8 mouse cellular contexts compared by ENCODE assay signal in genomic region chr8:104022691-104023509, GRCm38 (mm10).
DNase-seq lines count a peak whose midpoint lies in the region; ATAC-seq and TF ChIP-seq lines count a peak whose summit lies in the region.

No protein-coding gene starts in this region.

- H3K4me3 ChIP-seq in left cerebral cortex, adult 2 months, result no peak overlapping the region
- H3K4me3 ChIP-seq in neural tube, embryonic 11.5 days (ENCODE audit: low read depth, low read length), result no peak overlapping the region

- no peak for ATAC-seq in neural tube, embryonic 11.5 days (ENCODE audit: insufficient read depth, low FRiP score, low TSS enrichment)
- no peak for ATAC-seq in monocyte, adult 5-6 weeks (replicated peaks; ENCODE audit: insufficient number of reproducible peaks, low FRiP score, low TSS enrichment, poor library complexity, severe bottlenecking)

- H3K4me1 ChIP-seq in neural tube, embryonic 11.5 days (ENCODE audit: control insufficient read depth, insufficient read depth, low read length), result no peaks in the 10 kb centered on the region

- peak overlapping the region; percentile 64 for H3K27ac ChIP-seq in left cerebral cortex, adult 2 months
- no peak overlapping the region; the same call in 1 of the 2 replicates for H3K27ac ChIP-seq in neural tube, embryonic 11.5 days (ENCODE audit: low read depth, low read length)

- no peaks in the 10 kb centered on the region for H3K9me3 ChIP-seq in neural tube, embryonic 11.5 days (ENCODE audit: control insufficient read depth, low read length)

- TF ChIP-seq CTCF in left cerebral cortex, adult 2 months (IDR thresholded peaks at IDR 0.05), result no peak

- no peaks in the 10 kb centered on the region for H3K36me3 ChIP-seq in neural tube, embryonic 11.5 days (ENCODE audit: control insufficient read depth, insufficient read depth, low read length)

- WGBS in neural tube, embryonic 11.5 days, result 43% methylated on average over 9 of the region's 9 CpGs

- intact Hi-C loops in left cerebral cortex, adult 2 months (cut with DNase I), result loop anchor here (10.0 kb wide), 4 partner anchors 288 to 958 kb away; no protein-coding TSS in a partner anchor
- intact Hi-C loops in left cerebral cortex, postnatal 4 days (cut with DNase I), result loop anchor here (10.0 kb wide), 2 partner anchors 448 to 678 kb away; no protein-coding TSS in a partner anchor

- no peak overlapping the region for H3K4me2 ChIP-seq in neural tube, embryonic 11.5 days (ENCODE audit: low read depth)

- DNase-seq in left cerebral cortex, adult 2 months (ENCODE audit: extremely low spot score in 1 of 2, low spot score in 2 of 2), result no peak
- no peak for DNase-seq in left cerebral cortex, postnatal 4 days
- DNase-seq in frontal cortex, postnatal 10 days (ENCODE audit: low spot score in 2 of 2), result peak; percentile 22
- peak; percentile 48 for DNase-seq in heart, postnatal 4 days
- DNase-seq in neural tube, embryonic 11.5 days (ENCODE audit: low spot score), result peak; percentile 51
- no peak for DNase-seq in testis, postnatal 14 days (ENCODE audit: low spot score)
- DNase-seq in spleen, postnatal 4 days (ENCODE audit: low spot score in 2 of 2), result no peak

- no peak overlapping the region for H3K9ac ChIP-seq in neural tube, embryonic 11.5 days (ENCODE audit: low read length)

- H3K27me3 ChIP-seq in neural tube, embryonic 11.5 days (ENCODE audit: control insufficient read depth, insufficient read depth, low read length), result no peaks in the 10 kb centered on the region

Comparison
In these comparisons a context has a peak if more than half of its experiments do, and no peak if none do; other contexts are left out.
1. DNase-seq: peak in frontal cortex, postnatal 10 days (2 of 2), heart, postnatal 4 days (single experiment) and neural tube, embryonic 11.5 days (single experiment); none in left cerebral cortex, adult 2 months (0 of 2), left cerebral cortex, postnatal 4 days (single experiment), testis, postnatal 14 days (single experiment) and spleen, postnatal 4 days (0 of 2).